Mouse (Mus musculus): ENCODE data around the gene Col20a1.

- no peak for TF ChIP-seq CTCF (IDR thresholded peaks at IDR 0.05; ENCODE audit: extremely low read depth, insufficient read length, insufficient replicate concordance, low read depth, low read length)
- TF ChIP-seq POLR2A (IDR thresholded peaks at IDR 0.05; ENCODE audit: low read depth, low read length): no peak
Measured at GRCm38 (mm10) chr2:180986449-180986848, at the start of gene Col20a1.
